Mouse (Mus musculus): Measurements from ENCODE around the gene Clcn2.
A peak's percentile ranks its signal among the peaks of the same experiment; 100 is the strongest.
"Not testable (repeated sequence)": the region's sequence is repeated elsewhere in the genome, so short reads cannot be mapped to it uniquely, and the experiment has no call there.

Gene Clcn2

DNA sequence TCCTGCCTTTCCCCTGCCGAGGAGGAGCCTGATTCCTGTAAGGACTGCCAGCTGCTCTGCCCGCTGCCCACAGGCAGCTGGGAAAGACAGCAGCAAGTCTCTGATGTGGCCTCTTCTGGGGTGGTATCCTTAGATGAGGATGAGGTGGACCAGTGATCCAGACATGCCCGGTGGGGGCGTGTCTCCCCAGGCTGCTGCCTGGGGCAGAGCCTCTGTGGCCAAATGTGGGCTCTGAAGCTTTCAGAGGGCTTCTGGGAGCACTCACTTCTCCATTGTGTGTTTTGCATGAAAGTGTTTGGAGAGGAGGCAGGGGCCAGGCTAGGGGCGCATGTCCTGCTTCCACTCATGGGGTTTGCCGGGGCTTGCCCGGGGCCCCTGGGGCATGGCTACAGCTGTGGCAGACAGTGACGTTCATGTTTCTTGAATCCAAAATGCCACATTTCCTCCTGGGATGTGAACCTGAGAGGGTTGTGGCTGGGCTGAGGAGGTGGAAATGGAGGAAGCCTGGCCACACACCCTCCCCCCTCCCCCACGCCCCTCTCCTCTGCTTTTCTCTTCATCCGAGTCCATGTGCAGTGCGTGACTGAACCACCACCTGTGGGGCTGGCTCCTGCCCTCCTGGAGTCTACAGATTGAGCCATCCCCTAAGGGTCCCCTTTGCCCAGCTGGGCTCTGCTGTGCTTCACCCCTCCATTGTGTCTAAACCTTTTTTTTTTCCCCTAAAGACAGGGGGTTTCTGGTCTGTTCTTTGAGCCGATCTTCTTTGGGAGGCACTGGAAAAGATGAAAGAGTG lies 15.6 kb downstream of the Clcn2 start:
- no peak for DNase-seq (ENCODE audit: low read depth, low spot score)

DNA sequence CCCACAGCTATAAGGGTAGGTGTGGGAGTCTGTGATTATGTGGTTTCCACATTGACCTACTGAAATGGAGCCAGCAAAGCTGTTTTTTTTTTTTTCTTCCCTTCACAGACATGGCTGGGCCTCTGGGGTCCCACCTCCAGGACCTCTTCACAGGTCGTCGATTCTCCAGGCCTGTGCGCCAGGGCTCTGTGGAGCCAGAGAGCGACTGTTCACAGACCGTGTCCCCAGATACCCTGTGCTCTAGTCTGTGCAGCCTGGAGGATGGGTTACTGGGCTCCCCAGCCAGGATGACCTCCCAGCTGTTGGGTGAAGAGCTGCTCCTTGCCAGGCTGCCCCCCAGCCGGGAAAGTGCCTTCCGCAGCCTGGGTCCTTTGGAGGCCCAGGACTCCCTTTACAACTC lies 16.2 kb downstream of the Clcn2 start:
- DNase-seq (ENCODE audit: low read depth, low spot score) = no peak

DNA sequence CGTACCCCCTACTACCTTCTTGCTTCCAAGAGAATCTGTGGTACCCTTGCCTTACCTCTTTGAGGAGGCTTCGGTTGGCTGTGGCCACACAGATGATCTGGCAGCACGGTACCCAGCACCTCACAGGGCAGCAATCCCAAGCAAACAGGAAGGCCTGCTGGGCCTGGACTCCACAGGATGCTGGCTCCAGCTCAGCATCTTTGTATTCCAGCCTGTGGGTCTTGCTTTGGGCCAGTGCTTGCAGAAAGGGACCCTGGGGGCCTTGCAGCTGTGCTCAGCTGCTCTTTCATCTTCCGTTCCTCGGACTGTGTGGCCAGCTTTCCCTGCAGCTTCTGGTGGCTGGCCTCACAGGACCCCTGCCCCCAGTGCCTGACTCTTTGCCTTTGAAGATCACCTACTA lies 17.5 kb downstream of the Clcn2 start:
- DNase-seq (ENCODE audit: low read depth, low spot score) = no peak

DNA sequence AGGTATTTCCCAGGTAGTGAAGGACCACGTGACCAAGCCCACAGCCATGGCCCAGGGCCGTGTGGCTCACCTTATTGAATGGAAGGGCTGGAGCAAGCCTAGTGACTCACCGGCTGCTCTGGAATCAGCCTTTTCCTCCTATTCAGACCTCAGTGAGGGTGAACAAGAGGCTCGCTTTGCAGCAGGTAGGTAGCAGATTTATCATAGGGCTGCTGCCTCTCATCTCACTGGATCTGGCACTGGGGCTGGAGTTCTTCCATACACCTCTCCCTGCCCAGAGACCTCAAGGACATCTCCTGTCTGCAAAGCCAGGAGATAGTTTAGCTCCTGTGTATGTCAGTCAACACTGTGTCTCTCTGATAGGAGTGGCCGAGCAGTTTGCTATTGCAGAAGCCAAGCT lies 18.3 kb downstream of the Clcn2 start:
- DNase-seq (ENCODE audit: low read depth, low spot score) = no peak

DNA sequence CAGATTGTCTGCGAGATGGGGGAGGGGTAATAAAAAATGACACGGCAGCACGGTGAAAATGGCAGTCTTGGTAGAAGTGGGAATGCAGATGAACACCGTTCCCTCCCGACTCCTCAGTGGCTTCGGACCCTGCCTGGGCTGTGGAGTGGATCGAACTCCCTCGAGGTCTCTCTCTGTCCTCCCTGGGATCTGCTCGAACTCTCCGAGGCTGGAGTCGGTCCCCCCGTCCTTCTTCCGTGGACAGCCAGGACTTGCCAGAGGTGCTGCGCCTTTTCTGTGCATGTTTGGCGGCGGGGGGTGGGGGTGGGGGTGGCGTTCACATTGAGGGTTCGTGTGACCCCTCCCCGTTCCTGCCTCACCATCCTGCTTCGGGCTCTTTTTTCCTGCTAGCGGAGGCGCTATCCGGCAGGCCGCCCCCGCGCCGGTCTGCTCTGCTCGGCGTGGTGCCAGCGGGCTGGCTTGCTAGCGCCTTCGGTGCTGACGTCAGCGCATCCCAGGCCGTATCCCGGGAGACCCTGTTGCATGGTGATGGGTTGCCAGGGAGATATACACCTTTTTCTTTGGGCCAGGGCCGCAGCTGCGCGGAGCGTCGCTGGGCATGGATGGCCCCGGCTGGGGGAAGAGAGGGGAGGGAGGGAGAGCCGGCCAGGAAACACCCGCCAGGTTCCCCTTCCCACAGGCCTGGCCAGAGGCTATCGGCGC lies 21.8 kb downstream of the Clcn2 start:
- DNase-seq (ENCODE audit: low read depth, low spot score) = peak; percentile 81

DNA sequence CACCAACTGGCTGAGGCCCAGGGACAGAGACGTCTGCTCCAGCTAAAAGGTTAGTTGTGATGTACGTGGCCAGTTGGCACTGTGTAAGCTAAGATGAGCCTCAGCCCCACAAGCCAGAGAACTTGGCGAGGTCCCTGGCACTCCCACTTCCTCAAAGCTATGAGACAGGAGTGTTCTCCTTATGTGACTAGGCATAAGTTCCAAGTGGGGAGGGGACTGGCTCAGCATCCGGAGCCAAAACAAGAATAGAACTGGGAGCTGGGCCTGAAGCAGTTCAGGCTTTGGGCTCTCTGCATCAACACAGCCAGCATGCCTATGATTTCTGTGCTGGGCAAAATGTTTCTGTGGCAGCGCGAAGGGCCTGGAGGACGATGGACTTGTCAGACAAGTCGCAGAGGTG lies 22.8 kb downstream of the Clcn2 start:
- no peak for DNase-seq (ENCODE audit: low read depth, low spot score)

DNA sequence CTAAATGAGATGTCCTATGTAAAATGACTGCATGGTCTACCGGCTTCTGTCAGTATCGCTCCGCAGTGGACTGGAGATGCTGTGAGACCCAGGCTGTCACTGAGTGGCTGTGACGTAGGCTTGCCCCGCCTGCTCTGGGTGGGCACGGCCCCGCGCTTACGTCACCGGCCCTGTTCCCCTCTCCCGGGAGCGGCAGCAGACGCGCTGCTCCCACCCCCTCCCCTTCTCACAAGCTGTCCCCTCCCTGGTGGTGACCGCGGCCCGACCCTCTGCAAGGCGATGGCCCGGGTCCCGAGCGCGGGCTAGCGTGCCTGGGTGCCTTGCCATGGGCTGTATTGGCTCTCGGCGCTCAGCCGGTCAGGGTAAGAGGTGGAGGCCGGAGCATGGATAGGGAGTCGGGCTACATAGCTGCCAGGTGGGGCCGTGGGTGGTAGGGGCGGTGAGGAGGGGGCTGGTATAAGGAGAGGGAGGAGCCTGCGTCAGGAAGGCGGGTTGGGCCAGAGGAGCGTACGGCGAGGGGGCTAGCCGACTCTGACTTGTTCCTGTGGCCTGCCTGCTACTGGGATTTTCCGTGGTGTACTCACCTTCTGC lies 24.3 kb downstream of the Clcn2 start, which contains the start of gene Fam131a:
TSS of gene Fam131a (plus strand) at position 131 of the 591 bp plus-strand sequence.
- peak; percentile 87 for DNase-seq (ENCODE audit: low read depth, low spot score)

DNA sequence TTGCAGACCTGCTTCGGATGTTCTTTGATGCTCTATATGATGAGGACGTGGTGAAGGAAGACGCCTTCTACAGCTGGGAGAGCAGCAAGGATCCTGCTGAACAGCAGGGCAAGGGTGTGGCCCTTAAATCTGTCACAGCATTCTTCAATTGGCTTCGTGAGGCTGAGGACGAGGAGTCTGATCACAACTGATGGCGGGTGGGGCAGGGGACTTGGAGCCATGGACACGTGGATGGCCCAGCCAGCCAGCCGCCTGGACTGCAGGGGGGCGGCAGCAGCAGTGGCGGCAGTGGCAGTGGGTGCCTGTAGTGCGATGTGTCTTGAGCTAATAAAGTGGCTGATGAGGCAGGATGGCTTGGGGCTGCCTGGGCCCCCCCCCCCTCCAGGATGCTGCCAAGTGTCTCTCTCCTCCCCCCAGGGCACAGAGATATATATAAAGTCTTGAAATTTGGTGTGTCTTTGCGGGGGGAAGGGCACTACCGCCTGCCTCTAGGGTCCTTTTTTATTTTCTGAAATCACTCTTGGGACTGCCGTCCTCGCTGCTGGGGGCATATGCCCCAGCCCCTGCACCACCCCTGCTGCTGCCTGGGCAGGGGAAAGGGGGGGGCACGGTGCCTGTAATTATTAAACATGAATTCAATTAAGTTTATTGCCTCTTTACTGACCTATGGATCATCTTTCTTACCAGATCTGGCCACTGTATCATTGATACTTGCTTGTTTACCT lies 25.1 kb downstream of the Clcn2 start:
- no peak for DNase-seq (ENCODE audit: low read depth, low spot score)

DNA sequence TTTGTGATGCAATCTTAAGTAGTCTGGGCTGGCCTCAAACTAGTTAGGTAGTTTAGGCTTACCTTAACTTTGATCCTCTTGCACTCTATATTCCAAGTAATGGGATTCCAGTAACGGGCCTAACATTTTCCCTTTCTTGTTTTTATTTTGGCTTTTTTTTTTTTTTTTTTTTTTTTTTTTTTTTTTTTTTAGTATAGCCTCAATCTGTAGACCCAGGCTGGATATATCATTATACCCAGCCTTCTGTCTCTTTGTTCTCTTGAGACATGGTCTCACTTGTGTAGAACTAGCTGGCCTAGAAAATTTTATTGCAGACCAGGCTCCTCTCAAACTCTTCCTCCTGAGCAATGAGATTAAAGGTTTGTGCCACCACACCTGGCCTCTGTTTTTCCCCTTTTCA lies 25.9 kb downstream of the Clcn2 start:
- no peak for DNase-seq (ENCODE audit: low read depth, low spot score)

DNA sequence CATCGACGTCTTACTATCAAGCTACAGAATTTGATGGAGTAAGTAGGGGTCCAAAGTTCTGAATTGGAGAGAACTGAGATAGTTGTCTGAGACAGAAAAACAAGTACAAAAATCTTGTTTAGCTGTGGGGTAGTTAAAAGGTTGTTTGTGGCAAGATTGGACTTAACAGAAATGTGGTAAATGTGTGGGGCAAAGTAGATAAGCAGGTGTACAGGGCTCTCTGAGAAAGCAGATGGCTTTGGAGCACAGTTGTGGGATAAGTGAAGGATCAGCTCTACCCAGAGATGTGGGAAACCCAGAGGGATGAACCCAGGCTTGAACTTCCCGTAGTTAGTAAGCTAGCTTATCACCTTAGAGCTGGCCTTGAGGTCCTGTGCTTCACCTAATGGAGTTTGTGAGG lies 26.8 kb downstream of the Clcn2 start:
- DNase-seq (ENCODE audit: low read depth, low spot score) = no peak

DNA sequence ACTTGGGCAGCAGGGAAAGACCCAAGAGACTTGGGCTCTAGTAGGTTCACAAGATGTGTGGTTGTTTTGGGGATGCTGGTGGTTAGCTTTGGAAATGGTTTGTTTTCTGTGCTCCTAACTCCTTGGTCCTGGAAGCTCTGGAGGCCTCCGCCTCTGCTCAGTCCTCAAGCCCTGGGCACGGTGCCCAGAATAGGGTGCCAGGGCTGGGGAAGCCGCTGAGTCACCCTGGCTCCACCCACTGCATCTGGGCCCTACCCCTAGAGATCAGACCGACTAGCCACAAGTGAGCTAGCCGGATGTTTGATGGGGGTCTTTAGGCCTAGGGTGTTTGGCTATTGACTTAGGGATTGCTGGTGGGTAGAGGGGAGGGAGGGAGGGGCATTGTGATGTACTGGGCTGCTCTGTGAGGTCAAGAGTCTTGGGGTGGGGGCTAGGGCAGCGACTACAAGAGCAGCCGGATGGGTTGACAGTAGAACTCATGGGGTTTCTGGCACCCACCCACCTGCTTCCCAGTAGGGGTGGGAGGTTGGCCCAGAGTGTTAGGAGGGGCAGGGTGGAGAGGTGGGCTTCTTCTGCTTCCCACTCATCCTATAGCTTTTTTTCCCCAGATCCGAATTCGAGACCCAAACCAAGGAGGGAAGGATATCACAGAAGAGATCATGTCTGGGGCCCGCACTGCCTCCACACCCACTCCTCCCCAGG lies 39.4 kb downstream of the Clcn2 start:
- DNase-seq (ENCODE audit: low read depth, low spot score) = no peak

DNA sequence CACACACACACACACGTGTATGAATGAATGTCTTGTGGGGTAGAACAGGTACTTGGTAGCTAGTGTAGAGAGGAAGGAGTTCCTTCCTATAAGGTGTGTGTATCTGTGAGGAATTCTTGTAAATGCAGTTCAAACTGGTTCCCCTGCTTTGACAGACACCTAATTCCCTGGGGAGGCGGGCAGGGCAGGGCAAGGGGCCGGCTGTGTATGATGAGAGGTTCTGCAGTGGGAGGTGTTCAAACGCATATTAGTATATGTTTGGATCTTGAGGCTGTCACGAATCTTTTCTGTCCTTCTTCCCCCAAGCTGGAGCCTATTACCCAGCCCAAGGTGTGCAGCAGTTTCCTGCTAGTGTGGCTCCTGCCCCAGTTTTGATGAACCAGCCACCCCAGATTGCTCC lies 40.2 kb downstream of the Clcn2 start:
- DNase-seq (ENCODE audit: low read depth, low spot score) = no peak

DNA sequence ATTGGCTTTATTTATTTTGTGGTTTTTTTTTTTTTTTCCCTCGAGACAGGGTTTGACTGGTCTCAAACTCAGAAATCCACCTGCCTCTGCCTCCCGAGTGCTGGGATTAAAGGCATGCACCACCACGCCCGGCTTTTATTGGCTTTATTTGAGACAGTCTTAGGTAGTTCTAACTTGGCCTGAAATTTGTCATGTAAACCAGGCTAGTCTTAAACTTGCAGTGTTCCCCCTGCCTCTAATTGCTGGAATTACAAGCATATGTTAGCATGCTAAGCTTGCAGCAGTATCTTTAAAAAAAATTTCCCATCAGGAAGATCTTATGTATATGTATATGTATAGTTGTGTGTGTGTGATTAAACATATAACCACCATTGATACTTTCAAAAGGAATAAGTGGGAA lies 40.8 kb downstream of the Clcn2 start:
- DNase-seq (ENCODE audit: low read depth, low spot score) = no peak

DNA sequence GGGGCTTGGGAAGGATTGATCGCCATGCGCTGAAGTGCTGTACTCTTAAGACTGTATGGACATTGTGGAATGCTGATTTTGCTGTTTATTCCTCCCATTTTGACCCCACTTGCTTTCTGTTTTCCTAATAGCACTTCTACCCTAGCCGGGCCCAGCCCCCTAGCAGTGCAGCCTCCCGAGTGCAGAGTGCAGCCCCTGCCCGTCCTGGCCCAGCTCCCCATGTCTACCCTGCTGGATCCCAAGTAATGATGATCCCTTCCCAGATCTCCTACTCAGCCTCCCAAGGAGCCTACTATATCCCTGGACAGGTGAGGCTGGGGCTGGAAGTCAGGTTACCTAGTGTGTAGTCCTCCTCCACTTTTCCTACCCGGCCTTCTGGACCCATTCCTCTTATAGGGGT lies 42.3 kb downstream of the Clcn2 start:
- no peak for DNase-seq (ENCODE audit: low read depth, low spot score)

DNA sequence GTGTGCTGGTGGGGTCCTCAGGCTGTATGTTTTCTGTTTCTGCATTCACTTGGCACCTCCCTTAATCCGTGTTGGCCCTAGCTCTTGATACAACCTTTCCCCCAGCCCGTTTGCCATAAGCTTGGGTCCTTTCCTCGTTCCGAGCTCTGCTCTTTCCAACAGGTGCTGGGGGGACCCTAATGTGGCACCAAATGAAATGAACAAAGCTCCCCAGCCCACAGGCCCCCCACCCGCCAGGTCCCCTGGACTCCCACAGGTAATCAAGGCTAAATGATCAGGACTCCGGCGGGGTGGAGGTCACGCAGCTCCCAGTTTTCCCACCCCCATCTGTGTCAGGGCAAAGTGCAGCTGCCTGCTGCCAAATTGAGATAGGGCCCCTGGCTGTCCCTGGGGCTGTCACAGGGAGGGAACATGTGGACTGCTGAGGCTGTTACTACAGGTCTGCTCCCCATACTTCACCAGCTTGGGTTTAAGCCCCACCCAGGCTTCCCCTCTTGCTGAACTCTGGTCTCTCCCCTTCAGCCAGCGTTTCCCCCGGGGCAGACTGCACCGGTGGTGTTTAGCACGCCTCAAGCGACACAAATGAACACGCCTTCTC lies 43.7 kb downstream of the Clcn2 start:
- no peak for DNase-seq (ENCODE audit: low read depth, low spot score)

DNA sequence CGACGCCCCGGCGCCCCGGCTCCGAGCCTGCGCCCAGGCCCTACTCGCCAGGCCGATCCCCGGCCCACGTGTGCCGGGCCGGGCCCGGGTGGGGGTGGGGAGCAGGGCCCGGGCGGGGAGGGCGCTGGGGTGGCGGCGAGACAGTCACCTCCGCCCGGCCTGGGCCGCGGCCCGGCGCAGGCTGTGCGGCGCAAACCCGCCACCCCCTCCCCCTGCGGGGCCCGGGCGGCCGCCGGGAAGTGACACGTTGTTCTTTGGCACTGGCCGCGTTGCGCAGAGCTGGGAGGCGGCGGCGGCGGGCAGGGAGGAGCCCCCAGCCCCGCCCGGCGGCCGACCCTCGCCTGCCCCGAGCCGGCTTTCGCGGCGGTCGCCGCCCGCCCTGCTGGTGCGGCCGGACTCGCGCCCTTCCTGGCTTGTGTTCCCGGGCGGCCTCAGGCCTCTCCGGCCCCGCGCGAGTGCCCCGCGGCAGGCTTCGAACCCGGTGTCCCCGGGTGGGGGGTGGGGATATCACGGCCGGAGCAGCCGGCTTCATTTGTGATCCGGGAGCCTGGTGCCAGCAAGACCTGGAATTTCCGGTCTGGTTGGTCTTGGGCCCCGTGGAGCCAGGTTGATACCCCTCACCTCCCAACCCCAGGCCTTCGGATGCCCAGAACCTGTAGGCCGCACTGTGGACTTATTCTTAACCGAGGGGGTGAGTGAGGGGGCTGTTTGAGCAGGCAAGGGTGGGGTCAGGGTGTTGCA lies 44.4 kb downstream of the Clcn2 start:
- DNase-seq (ENCODE audit: low read depth, low spot score) = no peak

DNA sequence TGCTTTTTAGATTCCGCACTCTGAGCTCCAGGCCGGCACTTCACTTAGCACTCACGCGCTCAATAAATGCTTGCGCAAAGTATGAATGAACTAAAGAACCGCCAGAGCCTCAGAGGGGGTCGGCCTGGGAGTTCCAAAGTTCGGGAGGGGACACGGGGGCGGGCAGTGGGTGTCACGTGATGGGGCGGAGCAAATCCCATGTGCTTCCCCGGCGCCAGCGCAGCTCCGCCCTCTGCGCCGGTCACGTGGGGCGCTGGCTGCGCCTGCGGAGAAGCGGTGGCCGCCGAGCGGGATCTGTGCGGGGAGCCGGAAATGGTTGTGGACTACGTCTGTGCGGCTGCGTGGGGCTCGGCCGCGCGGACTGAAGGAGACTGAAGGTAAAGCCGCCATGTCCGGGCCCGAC lies 45.0 kb downstream of the Clcn2 start:
- DNase-seq (ENCODE audit: low read depth, low spot score) = peak; percentile 97

DNA sequence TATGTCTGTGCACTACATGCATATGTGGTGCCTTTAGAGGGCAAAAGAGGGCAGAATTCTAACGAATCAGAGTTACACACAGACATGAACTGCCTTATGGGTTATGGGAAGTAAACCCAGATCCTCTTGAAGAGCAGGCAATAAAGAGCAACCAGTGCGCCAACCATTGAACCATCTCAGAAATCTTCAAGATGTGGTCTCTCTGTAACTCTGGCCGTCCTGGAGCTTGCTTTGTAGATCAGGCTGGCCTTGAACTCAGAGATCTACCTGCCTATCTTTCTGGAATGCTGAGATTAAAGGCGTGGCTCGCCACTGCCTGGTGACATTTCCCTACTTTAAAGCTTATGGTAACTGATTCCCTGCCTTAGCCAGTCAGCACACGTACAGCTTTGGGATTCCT lies 45.7 kb downstream of the Clcn2 start:
- DNase-seq (ENCODE audit: low read depth, low spot score) = no peak

DNA sequence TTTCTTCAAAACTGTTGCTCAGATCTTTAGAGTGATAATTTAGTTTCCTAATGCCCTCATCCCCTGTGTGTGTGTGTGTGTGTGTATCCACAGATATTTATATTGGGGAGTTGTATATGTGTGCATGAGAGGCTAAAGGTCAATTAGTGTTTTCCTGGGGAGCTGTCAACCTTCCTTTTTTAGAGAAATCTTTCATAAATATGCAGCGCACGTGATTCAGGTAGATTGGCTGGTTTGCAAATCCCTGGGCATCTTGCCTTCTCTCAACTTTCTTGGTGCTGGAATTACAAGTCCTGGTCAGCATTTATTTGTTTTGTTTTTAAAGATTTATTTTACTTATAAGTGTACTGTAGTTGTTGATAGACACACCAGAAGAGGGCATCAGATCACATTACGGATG lies 47.3 kb downstream of the Clcn2 start:
- no peak for DNase-seq (ENCODE audit: low read depth, low spot score)

DNA sequence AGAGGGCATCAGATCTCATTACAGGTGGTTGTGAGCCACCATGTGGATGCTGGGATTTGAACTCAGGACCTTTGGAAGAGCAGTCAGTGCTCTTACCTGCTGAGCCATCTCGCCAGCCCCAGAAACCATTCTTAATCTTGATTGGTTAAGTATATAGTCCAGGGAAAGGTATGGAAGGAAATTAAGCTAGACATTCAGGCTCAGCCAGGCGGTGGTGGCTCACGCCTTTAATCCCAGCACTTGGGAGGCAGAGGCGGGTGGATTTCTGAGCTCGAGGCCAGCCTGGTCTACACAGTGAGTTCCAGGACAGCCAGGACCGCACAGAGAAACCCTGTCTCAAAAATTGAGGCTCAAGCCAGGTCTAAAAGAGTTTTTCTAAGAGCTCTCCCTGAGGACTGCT lies 49.5 kb downstream of the Clcn2 start, which contains the start of gene Eif4g1:
TSS of gene Eif4g1 (plus strand) at position 301 of the 400 bp plus-strand sequence.
- DNase-seq (ENCODE audit: low read depth, low spot score) = not testable (repeated sequence)
